Mouse (Mus musculus) E14TG2a.4 (cell line): ENCODE measurements at regions not wholly inside any gene's neighbourhood (a gene's known extent, or its start where the extent isn't known, plus 50 kb on each side); places are given as distances from the start of the nearest gene placed in this dataset.

Experiments
- H3K27me3 ChIP-seq: 2 replicates; pipeline ENCODE4 v1.6.1; 2014; ENCODE audit warnings: low read length, control low read depth; ENCODE audit not compliant: insufficient read depth
- H3K36me3 ChIP-seq: 2 replicates; pipeline ENCODE4 v1.6.1; 2014; ENCODE audit warnings: low read length, control low read depth; ENCODE audit not compliant: insufficient read depth
- H3K4me1 ChIP-seq: replicated peaks from 2 replicates; pipeline ENCODE4 v1.6.1; 2014; ENCODE audit warnings: low read depth, low read length, control low read depth
- H3K4me3 ChIP-seq: replicated peaks from 2 replicates; pipeline ENCODE4 v1.5.1; 2014; ENCODE audit warnings: mild to moderate bottlenecking, low read length
- H3K9me3 ChIP-seq: 2 replicates; pipeline ENCODE4 v1.6.1; 2014; ENCODE audit warnings: low read length, control low read depth
- CTCF ChIP-seq: conservative IDR thresholded peaks from 2 replicates; pipeline ENCODE4 v1.5.1; 2014; ENCODE audit warnings: low read length
- NANOG ChIP-seq: IDR thresholded peaks from 2 replicates; pipeline ENCODE4 v1.6.1; 2014; ENCODE audit warnings: borderline replicate concordance, low read length, mixed read lengths
- POU5F1 ChIP-seq: IDR thresholded peaks from 2 replicates; pipeline ENCODE4 v1.6.1; 2014; ENCODE audit warnings: low read length, borderline replicate concordance

DNA sequence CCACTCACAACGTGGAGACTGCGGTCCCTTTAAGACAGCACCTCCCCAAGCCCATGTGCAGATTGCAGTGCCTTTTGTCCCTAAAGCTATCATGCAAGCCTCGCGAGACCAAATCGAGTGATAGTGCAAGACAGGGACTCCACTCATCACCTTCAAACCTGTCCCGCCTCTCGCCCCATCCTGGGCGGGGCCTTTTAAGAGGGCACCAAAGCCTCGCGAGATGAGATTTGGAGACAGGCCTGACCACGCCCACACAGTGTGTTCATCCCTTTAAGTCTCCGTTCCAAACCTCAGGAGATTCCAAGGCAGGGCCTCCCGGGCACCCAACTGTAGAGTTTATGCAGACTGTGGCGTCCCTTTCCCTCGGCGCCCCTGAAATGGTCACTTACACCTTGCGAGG lies 69.3 kb upstream of the Mageb4 start:
- Histone ChIP-seq H3K27me3 (no peaks in the 10 kb centered on the region), H3K9me3 (no peaks in the 10 kb centered on the region), H3K4me1 (no peaks in the 10 kb centered on the region), H3K36me3 (no peaks in the 10 kb centered on the region), H3K4me3 (peak overlapping the region; percentile 43)
- TF ChIP-seq NANOG = no peak
- no peak for TF ChIP-seq POU5F1
- TF ChIP-seq CTCF = no peak
